17 mouse cellular contexts compared by ENCODE assay signal in the genomic region with DNA sequence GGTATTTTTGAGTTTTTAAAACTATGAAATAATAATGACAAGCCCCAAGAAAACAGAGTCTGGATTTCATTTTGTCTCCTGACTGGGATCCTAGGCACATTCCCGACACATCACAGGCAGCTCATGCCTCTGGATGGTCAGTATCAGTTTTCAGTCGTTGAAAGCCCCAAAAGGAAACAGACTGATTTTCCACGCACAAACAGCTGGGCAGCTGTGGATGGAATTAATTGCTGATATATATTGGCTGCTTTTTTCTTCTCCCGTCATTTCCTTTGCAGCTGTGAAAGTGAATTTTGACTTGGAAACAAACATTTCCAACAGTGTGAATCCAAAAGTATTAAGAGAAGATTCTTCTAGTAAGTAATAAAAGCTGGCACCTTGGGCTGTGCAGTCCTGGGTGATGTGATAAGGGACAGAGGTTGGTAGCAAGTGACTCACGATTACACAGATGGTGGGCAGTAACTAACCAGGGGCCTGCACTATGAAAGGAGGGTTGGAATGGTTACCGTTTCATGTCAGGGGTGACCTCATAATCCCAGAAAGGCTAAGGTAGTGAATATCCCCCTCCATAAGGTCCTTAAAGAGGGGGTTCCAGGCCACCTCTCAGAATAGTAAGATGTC. TPM values are rescaled to one million over a fixed set of nuclear protein-coding genes. Genes with fewer than 3 reads are reported as not detected.
DNase-seq lines count a peak whose midpoint lies in the region; ATAC-seq and TF ChIP-seq lines count a peak whose summit lies in the region.
"Had no signal": no experiment of that assay in that cellular context is flagged by ENCODE, and none has a peak within 500 bp of the region (broad histone marks: within the 10 kb centered on the region; RNA-seq: fewer than 3 reads in every experiment).

No protein-coding gene starts in this region.

- peak; percentile 48 for DNase-seq in embryonic facial prominence, embryonic 11.5 days (ENCODE audit: low spot score)
- DNase-seq in embryonic facial prominence, embryonic 10.5 days (ENCODE audit: low spot score): no peak
- peak; percentile 40 for DNase-seq in liver, embryonic 13.5 days
- DNase-seq in stomach, postnatal 0 days (ENCODE audit: low spot score): no peak
- DNase-seq in testis, postnatal 14 days (ENCODE audit: low spot score): no peak
- DNase-seq in thymus, postnatal 36 days: no peak
- DNase-seq: cerebellum, adult 18-20 months; gastrocnemius, postnatal 10 days; kidney, adult 11 months; kidney, postnatal 4 days; lung, postnatal 14 days; retina, postnatal 1 day had no signal

- WGBS in embryonic facial prominence, embryonic 11.5 days: 35% methylated on average over 6 of the region's 6 CpGs
- 44% methylated on average over 6 of the region's 6 CpGs for WGBS in embryonic facial prominence, embryonic 10.5 days
- WGBS in liver, embryonic 13.5 days (ENCODE audit: insufficient replicate concordance): 28% methylated on average over 6 of the region's 6 CpGs
- WGBS in stomach, postnatal 0 days: 42% methylated on average over 6 of the region's 6 CpGs

- H3K27me3 ChIP-seq in embryonic facial prominence, embryonic 11.5 days (ENCODE audit: control insufficient read depth, insufficient read depth, low read length): no peaks in the 10 kb centered on the region
- no peaks in the 10 kb centered on the region for H3K27me3 ChIP-seq in embryonic facial prominence, embryonic 10.5 days (replicated peaks; ENCODE audit: low read depth, poor library complexity, severe bottlenecking)
- H3K27me3 ChIP-seq in megakaryocyte, embryonic 14.5 days (replicated peaks): no peaks in the 10 kb centered on the region
- no peaks in the 10 kb centered on the region for H3K27me3 ChIP-seq in liver, embryonic 13.5 days
- no peaks in the 10 kb centered on the region for H3K27me3 ChIP-seq in stomach, postnatal 0 days (ENCODE audit: control insufficient read depth, insufficient read depth, low read length)
- H3K27me3 ChIP-seq: limb, embryonic 12.5 days; neural tube, embryonic 13.5 days; stomach, embryonic 15.5 days had no signal

- ATAC-seq in embryonic facial prominence, embryonic 11.5 days (replicated peaks; ENCODE audit: insufficient number of reproducible peaks, low FRiP score, low TSS enrichment, low read depth): no peak
- no peak for ATAC-seq in megakaryocyte, adult 5-6 weeks (ENCODE audit: poor library complexity, severe bottlenecking)
- ATAC-seq in liver, embryonic 13.5 days (ENCODE audit: low read depth): peak; percentile 79
- ATAC-seq in stomach, postnatal 0 days (ENCODE audit: low FRiP score, low TSS enrichment): no peak

- H3K36me3 ChIP-seq in embryonic facial prominence, embryonic 11.5 days (replicated peaks; ENCODE audit: control insufficient read depth, insufficient read depth, low read depth, low read length): no peaks in the 10 kb centered on the region
- H3K36me3 ChIP-seq in embryonic facial prominence, embryonic 10.5 days (replicated peaks): no peaks in the 10 kb centered on the region
- H3K36me3 ChIP-seq in megakaryocyte, embryonic 14.5 days (replicated peaks; ENCODE audit: low read length): peaks cover 6% of the 10 kb centered on the region
- H3K36me3 ChIP-seq in liver, embryonic 13.5 days: peaks cover 2% of the 10 kb centered on the region; the same call in 1 of the 2 replicates
- H3K36me3 ChIP-seq in stomach, postnatal 0 days (ENCODE audit: control insufficient read depth, insufficient read depth, low read length): no peaks in the 10 kb centered on the region; the same call in 1 of the 2 replicates
- H3K36me3 ChIP-seq: limb, embryonic 12.5 days; neural tube, embryonic 13.5 days; stomach, embryonic 15.5 days had no signal

- no peak for TF ChIP-seq EP300 in stomach, postnatal 0 days (optimal IDR thresholded peaks at IDR 0.05)

- H3K9me3 ChIP-seq in embryonic facial prominence, embryonic 11.5 days (replicated peaks; ENCODE audit: control insufficient read depth, low read length): no peaks in the 10 kb centered on the region
- no peaks in the 10 kb centered on the region for H3K9me3 ChIP-seq in embryonic facial prominence, embryonic 10.5 days
- no peaks in the 10 kb centered on the region for H3K9me3 ChIP-seq in megakaryocyte, embryonic 14.5 days
- H3K9me3 ChIP-seq in liver, embryonic 13.5 days (replicated peaks): no peaks in the 10 kb centered on the region
- H3K9me3 ChIP-seq in stomach, postnatal 0 days (ENCODE audit: control insufficient read depth, low read length): no peaks in the 10 kb centered on the region
- H3K9me3 ChIP-seq: limb, embryonic 12.5 days; neural tube, embryonic 13.5 days; stomach, embryonic 15.5 days had no signal

- H3K27ac ChIP-seq in embryonic facial prominence, embryonic 11.5 days (replicated peaks; ENCODE audit: low read depth, low read length): no peak overlapping the region
- no peak overlapping the region for H3K27ac ChIP-seq in embryonic facial prominence, embryonic 10.5 days (replicated peaks)
- peak overlapping the region; percentile 84 for H3K27ac ChIP-seq in liver, embryonic 13.5 days
- peak overlapping the region; percentile 9; the same call in 1 of the 2 replicates for H3K27ac ChIP-seq in stomach, postnatal 0 days (replicated peaks)
- H3K27ac ChIP-seq: limb, embryonic 12.5 days; neural tube, embryonic 13.5 days had no signal

- no peak for TF ChIP-seq CTCF in stomach, postnatal 0 days (IDR thresholded peaks at IDR 0.05; ENCODE audit: low read depth)

- H3K4me1 ChIP-seq in embryonic facial prominence, embryonic 11.5 days (ENCODE audit: control insufficient read depth, insufficient read depth, low read length): no peaks in the 10 kb centered on the region
- peaks cover 26% of the 10 kb centered on the region for H3K4me1 ChIP-seq in embryonic facial prominence, embryonic 10.5 days
- peaks cover 85% of the 10 kb centered on the region for H3K4me1 ChIP-seq in megakaryocyte, embryonic 14.5 days
- H3K4me1 ChIP-seq in liver, embryonic 13.5 days (replicated peaks): peaks cover 90% of the 10 kb centered on the region
- peaks cover 2% of the 10 kb centered on the region; the same call in 1 of the 2 replicates for H3K4me1 ChIP-seq in stomach, postnatal 0 days (replicated peaks; ENCODE audit: control insufficient read depth, insufficient read depth)

- no peak overlapping the region for H3K4me2 ChIP-seq in embryonic facial prominence, embryonic 11.5 days (ENCODE audit: low read depth, low read length)
- peak overlapping the region; percentile 41 for H3K4me2 ChIP-seq in liver, embryonic 13.5 days
- H3K4me2 ChIP-seq in stomach, postnatal 0 days (replicated peaks; ENCODE audit: low read depth): no peak overlapping the region
- H3K4me2 ChIP-seq: limb, embryonic 12.5 days; neural tube, embryonic 13.5 days; stomach, embryonic 15.5 days had no signal

- no peak overlapping the region for H3K9ac ChIP-seq in embryonic facial prominence, embryonic 11.5 days (replicated peaks; ENCODE audit: low read length)
- H3K9ac ChIP-seq in liver, embryonic 13.5 days: 0 out of 2 replicates have a peak overlapping the region, but pooled peaks have one; percentile 22
- no peak overlapping the region for H3K9ac ChIP-seq in stomach, postnatal 0 days (ENCODE audit: low read length)
- H3K9ac ChIP-seq: limb, embryonic 12.5 days; neural tube, embryonic 13.5 days; stomach, embryonic 15.5 days had no signal

- H3K4me3 ChIP-seq in embryonic facial prominence, embryonic 11.5 days (ENCODE audit: low read depth, low read length): no peak overlapping the region
- H3K4me3 ChIP-seq in embryonic facial prominence, embryonic 10.5 days: no peak overlapping the region
- peak overlapping the region; percentile 56 for H3K4me3 ChIP-seq in megakaryocyte, embryonic 14.5 days (replicated peaks)
- H3K4me3 ChIP-seq in liver, embryonic 13.5 days (replicated peaks): no peak overlapping the region
- H3K4me3 ChIP-seq in stomach, postnatal 0 days (ENCODE audit: low read depth, low read length): no peak overlapping the region
- H3K4me3 ChIP-seq: limb, embryonic 12.5 days; neural tube, embryonic 13.5 days; stomach, embryonic 15.5 days had no signal

RNA-seq across cellular contexts. Expression of gene Add3, which starts 51.7 kb away (rescaled TPM):
- polyA plus RNA-seq in embryonic facial prominence, embryonic 11.5 days (2014; fragmentation: Nextera tagmentation; extraction: Ambion mirVana): 76.6 and 84.8 TPM in 2 replicates
- polyA plus RNA-seq in embryonic facial prominence, embryonic 10.5 days (2016; fragmentation: Nextera tagmentation; extraction: Ambion mirVana): 61.7 and 67.2 TPM in 2 replicates
- polyA plus RNA-seq in megakaryocyte, embryonic 14.5 days (2012; ENCODE audit: insufficient read depth, low replicate concordance): 1.3 and 6.1 TPM in 2 replicates
- 235 and 240 TPM in 2 replicates for total RNA-seq in megakaryocyte, adult 5-6 weeks (2015)
- 317 and 336 TPM in 2 replicates for total RNA-seq in megakaryocyte, adult 5-6 weeks (2017)
- polyA plus RNA-seq in liver, embryonic 13.5 days (2015; fragmentation: Nextera tagmentation; extraction: Ambion mirVana): 29.5 and 34.7 TPM in 2 replicates
- 48.2 and 52.4 TPM in 2 replicates for polyA plus RNA-seq in stomach, postnatal 0 days (2015; fragmentation: Nextera tagmentation; extraction: Ambion mirVana)

Comparison
In these comparisons a context has a peak if more than half of its experiments do, and no peak if none do; other contexts are left out.
1. DNase-seq: peak in embryonic facial prominence, embryonic 11.5 days (single experiment) and liver, embryonic 13.5 days (single experiment); none in embryonic facial prominence, embryonic 10.5 days (single experiment), stomach, postnatal 0 days (single experiment), testis, postnatal 14 days (single experiment) and thymus, postnatal 36 days (0 of 2).
2. H3K27ac ChIP-seq: peak in liver, embryonic 13.5 days (single experiment) and stomach, postnatal 0 days (single experiment); none in embryonic facial prominence, embryonic 11.5 days (single experiment) and embryonic facial prominence, embryonic 10.5 days (single experiment).